Mouse (Mus musculus): ENCODE measurements around the gene Gmcl1.

Gmcl1 gene

DNA sequence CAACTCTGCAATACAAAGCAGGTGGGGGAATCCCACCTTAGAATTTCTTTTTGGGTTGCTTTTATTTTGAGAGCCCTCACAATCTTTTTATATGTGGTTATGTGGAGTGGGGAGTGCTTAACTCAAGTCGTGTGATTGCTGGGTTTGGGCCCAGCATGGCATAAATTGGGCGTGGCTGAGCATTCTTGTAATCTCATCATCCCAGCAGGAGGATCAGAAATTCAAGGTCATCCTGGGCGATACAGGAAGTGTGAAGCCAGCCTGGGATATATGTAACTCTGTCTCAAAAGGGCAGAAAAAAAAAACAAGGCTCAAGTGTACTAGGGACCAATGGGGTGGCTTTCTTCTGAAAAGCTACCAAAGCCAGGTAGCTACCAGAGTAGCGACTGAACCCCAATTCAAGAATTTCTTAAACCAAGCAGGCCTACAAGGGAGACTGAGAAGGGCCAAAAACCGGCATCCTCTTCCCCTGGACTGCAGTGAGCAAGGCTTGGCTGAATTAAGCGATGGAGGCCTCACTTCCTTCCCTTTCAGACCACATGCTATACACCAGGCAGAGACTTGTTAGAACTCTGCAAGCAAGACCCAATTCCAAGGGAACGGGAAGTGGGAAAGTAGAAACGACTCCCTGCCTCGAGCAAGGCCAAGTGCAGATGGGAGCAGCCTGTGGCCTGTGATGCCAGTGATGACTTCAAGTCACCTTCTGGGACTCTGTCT is 72.9 kb downstream of the Gmcl1 start:
- DNase-seq (ENCODE audit: low spot score): no peak

- no peak for DNase-seq (ENCODE audit: low spot score)
Measured at GRCm38 (mm10) chr6:86658501-86658900, 74.7 kb downstream of the Gmcl1 start.

- no peak for DNase-seq (ENCODE audit: low spot score)
Measured at GRCm38 (mm10) chr6:86654270-86654916, 78.8 kb downstream of the Gmcl1 start.

DNA sequence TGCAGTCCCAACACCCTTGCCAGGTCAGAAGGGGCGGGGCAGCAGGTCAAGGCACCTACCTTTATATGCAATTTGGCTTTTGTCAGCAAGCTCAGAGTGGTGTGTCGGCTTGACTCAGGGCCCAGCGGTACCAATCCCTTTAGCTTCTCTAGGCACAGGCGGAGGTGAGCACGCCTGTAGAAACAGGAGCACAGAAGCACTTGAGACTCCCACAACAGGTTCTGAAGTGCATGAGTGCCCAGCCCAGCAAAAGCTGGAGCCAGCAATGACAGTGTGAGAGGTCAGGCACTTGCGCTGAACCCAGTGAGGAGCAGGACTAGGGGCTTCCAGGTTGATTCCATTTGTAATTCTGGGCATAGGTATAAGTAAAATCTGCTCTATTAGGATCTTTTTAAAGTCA is 80.2 kb downstream of the Gmcl1 start:
- no peak for DNase-seq (ENCODE audit: low spot score)

GRCm38 (mm10) chr6:86646143-86646542 is 87.0 kb downstream of the Gmcl1 start:
- DNase-seq (ENCODE audit: low spot score): no peak

GRCm38 (mm10) chr6:86645551-86645950 is 87.6 kb downstream of the Gmcl1 start:
- DNase-seq (ENCODE audit: low spot score): no peak

GRCm38 (mm10) chr6:86644775-86645400 is 88.3 kb downstream of the Gmcl1 start:
- no peak for DNase-seq (ENCODE audit: low spot score)
